Mouse (Mus musculus) heart, postnatal 4 days (tissue): Measurements from ENCODE around the gene Hoxd3. TPM values are rescaled to one million over a fixed set of nuclear protein-coding genes. Genes with fewer than 3 reads are reported as not detected.

Experiments
- DNase-seq: peaks from one replicate; pipeline ENCODE4 v3.0.0; 2021
- total RNA-seq, 2 experiments: library from RNA; stranded (reverse); gene quantifications; 2 replicates each; pipeline ENCODE4 v1.2.3; 2021

Gene Hoxd3
- total RNA-seq, 2 experiments from 2014 or later = 0.11 TPM; not detected in 1

GRCm38 (mm10) chr2:74730331-74730730 lies 18.6 kb downstream of the Hoxd3 start:
- DNase-seq = no peak

GRCm38 (mm10) chr2:74731055-74731454 lies 19.3 kb downstream of the Hoxd3 start:
- no peak for DNase-seq

GRCm38 (mm10) chr2:74731799-74732512 lies 20.2 kb downstream of the Hoxd3 start:
- DNase-seq = no peak

- DNase-seq = no peak
These were observed 21.0 kb downstream of the Hoxd3 start for GRCm38 (mm10) chr2:74732513-74733316.

- no peak for DNase-seq
These were observed 21.6 kb downstream of the Hoxd3 start for GRCm38 (mm10) chr2:74733317-74733661.

- DNase-seq = no peak
These were observed 22.0 kb downstream of the Hoxd3 start for GRCm38 (mm10) chr2:74733765-74734164.

GRCm38 (mm10) chr2:74734451-74734850 lies 22.7 kb downstream of the Hoxd3 start:
- no peak for DNase-seq

GRCm38 (mm10) chr2:74734996-74735811 lies 23.5 kb downstream of the Hoxd3 start:
- no peak for DNase-seq

- no peak for DNase-seq
These were observed 24.3 kb downstream of the Hoxd3 start for GRCm38 (mm10) chr2:74735851-74736687.

GRCm38 (mm10) chr2:74736688-74737577 lies 25.2 kb downstream of the Hoxd3 start:
- no peak for DNase-seq

GRCm38 (mm10) chr2:74737578-74738070 lies 25.9 kb downstream of the Hoxd3 start:
- DNase-seq = no peak

GRCm38 (mm10) chr2:74738623-74739475 lies 27.1 kb downstream of the Hoxd3 start:
- DNase-seq = no peak

GRCm38 (mm10) chr2:74739476-74739800 lies 27.7 kb downstream of the Hoxd3 start:
- DNase-seq = no peak

GRCm38 (mm10) chr2:74739869-74740268 lies 28.1 kb downstream of the Hoxd3 start:
- DNase-seq = no peak

- DNase-seq = no peak
These were observed 28.8 kb downstream of the Hoxd3 start for GRCm38 (mm10) chr2:74740311-74741091.

- no peak for DNase-seq
These were observed 29.7 kb downstream of the Hoxd3 start for GRCm38 (mm10) chr2:74741252-74741978.

- DNase-seq = no peak
These were observed 30.2 kb downstream of the Hoxd3 start for GRCm38 (mm10) chr2:74741979-74742277.

GRCm38 (mm10) chr2:74745540-74746297 lies 34.0 kb downstream of the Hoxd3 start:
- DNase-seq = no peak
